Mouse (Mus musculus): Measurements from ENCODE around the gene Prss57. TPM values are rescaled to one million over a fixed set of nuclear protein-coding genes. Genes with fewer than 3 reads are reported as not detected.

The Prss57 gene
- polyA plus RNA-seq, 1 experiment from 2014 or later: not detected

- WGBS: 87% methylated on average over 3 of the region's 3 CpGs
- H3K27me3 ChIP-seq (ENCODE audit: control insufficient read depth, insufficient read depth, low read length): no peaks in the 10 kb centered on the region
- peak overlapping the region; percentile 63 for H3K4me2 ChIP-seq (replicated peaks; ENCODE audit: low read depth, low read length)
- H3K4me1 ChIP-seq (replicated peaks; ENCODE audit: control insufficient read depth, insufficient read depth, low read length): no peaks in the 10 kb centered on the region
- H3K36me3 ChIP-seq (ENCODE audit: control insufficient read depth, insufficient read depth, low read length): peaks cover 4% of the 10 kb centered on the region; the same call in 1 of the 2 replicates
- no peaks in the 10 kb centered on the region for H3K9me3 ChIP-seq (ENCODE audit: control insufficient read depth, low read length)
- no peak overlapping the region for H3K27ac ChIP-seq (ENCODE audit: low read depth, low read length)
- no peak overlapping the region for H3K9ac ChIP-seq (ENCODE audit: low read depth, low read length)
- ATAC-seq (ENCODE audit: low FRiP score) (no peak), DNase-seq (ENCODE audit: low spot score) (no peak)
- peak overlapping the region; percentile 62; the same call in 1 of the 2 replicates for H3K4me3 ChIP-seq (ENCODE audit: low read depth, low read length)
These were observed 45.4 kb downstream of the Prss57 start for GRCm38 (mm10) chr10:79745411-79745810.

- no peaks in the 10 kb centered on the region for H3K4me1 ChIP-seq (replicated peaks; ENCODE audit: control insufficient read depth, insufficient read depth, low read length)
- 94% methylated on average over 15 of the region's 15 CpGs for WGBS
- H3K4me3 ChIP-seq (ENCODE audit: low read depth, low read length): no peak overlapping the region
- no peak overlapping the region for H3K4me2 ChIP-seq (replicated peaks; ENCODE audit: low read depth, low read length)
- H3K9me3 ChIP-seq (ENCODE audit: control insufficient read depth, low read length): no peaks in the 10 kb centered on the region
- DNase-seq (ENCODE audit: low spot score) (no peak), ATAC-seq (ENCODE audit: low FRiP score) (no peak)
- H3K9ac ChIP-seq (ENCODE audit: low read depth, low read length): no peak overlapping the region
- no peak overlapping the region for H3K27ac ChIP-seq (ENCODE audit: low read depth, low read length)
- peaks cover 20% of the 10 kb centered on the region for H3K36me3 ChIP-seq (ENCODE audit: control insufficient read depth, insufficient read depth, low read length)
- H3K27me3 ChIP-seq (ENCODE audit: control insufficient read depth, insufficient read depth, low read length): no peaks in the 10 kb centered on the region
These were observed 47.0 kb downstream of the Prss57 start for GRCm38 (mm10) chr10:79743650-79744365.

- no peak overlapping the region for H3K27ac ChIP-seq (ENCODE audit: low read depth, low read length)
- no peaks in the 10 kb centered on the region for H3K4me1 ChIP-seq (replicated peaks; ENCODE audit: control insufficient read depth, insufficient read depth, low read length)
- DNase-seq (ENCODE audit: low spot score) (no peak), ATAC-seq (ENCODE audit: low FRiP score) (no peak)
- H3K9ac ChIP-seq (ENCODE audit: low read depth, low read length): no peak overlapping the region
- H3K4me3 ChIP-seq (ENCODE audit: low read depth, low read length): no peak overlapping the region
- H3K9me3 ChIP-seq (ENCODE audit: control insufficient read depth, low read length): no peaks in the 10 kb centered on the region
- WGBS: 90% methylated on average over 11 of the region's 11 CpGs
- no peak overlapping the region for H3K4me2 ChIP-seq (replicated peaks; ENCODE audit: low read depth, low read length)
- no peaks in the 10 kb centered on the region for H3K27me3 ChIP-seq (ENCODE audit: control insufficient read depth, insufficient read depth, low read length)
- peaks cover 23% of the 10 kb centered on the region for H3K36me3 ChIP-seq (ENCODE audit: control insufficient read depth, insufficient read depth, low read length)
These were observed 47.6 kb downstream of the Prss57 start for GRCm38 (mm10) chr10:79743161-79743560.

- peaks cover 34% of the 10 kb centered on the region for H3K36me3 ChIP-seq (ENCODE audit: control insufficient read depth, insufficient read depth, low read length)
- ATAC-seq (ENCODE audit: low FRiP score): 0 out of 2 replicates have a peak, but pooled peaks have one; percentile 6
These were observed 49.9 kb downstream of the Prss57 start for GRCm38 (mm10) chr10:79740863-79741262.

GRCm38 (mm10) chr10:79739234-79739633, 51.5 kb downstream of the Prss57 start:
- ATAC-seq (ENCODE audit: low FRiP score): no peak
- H3K27me3 ChIP-seq (ENCODE audit: control insufficient read depth, insufficient read depth, low read length): peaks cover 7% of the 10 kb centered on the region
- no peaks in the 10 kb centered on the region for H3K9me3 ChIP-seq (ENCODE audit: control insufficient read depth, low read length)
- no peaks in the 10 kb centered on the region for H3K4me1 ChIP-seq (replicated peaks; ENCODE audit: control insufficient read depth, insufficient read depth, low read length)
- WGBS: 97% methylated on average over 28 of the region's 28 CpGs
- no peak overlapping the region for H3K4me3 ChIP-seq (ENCODE audit: low read depth, low read length)
- H3K9ac ChIP-seq (ENCODE audit: low read depth, low read length): no peak overlapping the region
- H3K36me3 ChIP-seq (ENCODE audit: control insufficient read depth, insufficient read depth, low read length): peaks cover 34% of the 10 kb centered on the region
- no peak for DNase-seq (ENCODE audit: low spot score)
- H3K27ac ChIP-seq (ENCODE audit: low read depth, low read length): no peak overlapping the region
- no peak overlapping the region for H3K4me2 ChIP-seq (replicated peaks; ENCODE audit: low read depth, low read length)

More at GRCm38 (mm10) chr10:79740863-79741262, 49.9 kb downstream of the Prss57 start:
- no peak overlapping the region for H3K27ac ChIP-seq (ENCODE audit: low read depth, low read length)
- peak; percentile 43 for DNase-seq (ENCODE audit: low spot score)
- H3K4me2 ChIP-seq (replicated peaks; ENCODE audit: low read depth, low read length): no peak overlapping the region
- H3K27me3 ChIP-seq (ENCODE audit: control insufficient read depth, insufficient read depth, low read length): no peaks in the 10 kb centered on the region; the same call in 1 of the 2 replicates
- 70% methylated on average over 11 of the region's 11 CpGs for WGBS
- no peak overlapping the region for H3K4me3 ChIP-seq (ENCODE audit: low read depth, low read length)
- no peak overlapping the region for H3K9ac ChIP-seq (ENCODE audit: low read depth, low read length)
- H3K4me1 ChIP-seq (replicated peaks; ENCODE audit: control insufficient read depth, insufficient read depth, low read length): no peaks in the 10 kb centered on the region
- H3K9me3 ChIP-seq (ENCODE audit: control insufficient read depth, low read length): no peaks in the 10 kb centered on the region

- H3K4me1 ChIP-seq (replicated peaks; ENCODE audit: control insufficient read depth, insufficient read depth, low read length): no peaks in the 10 kb centered on the region
- H3K27ac ChIP-seq (ENCODE audit: low read depth, low read length): no peak overlapping the region
- peaks cover 7% of the 10 kb centered on the region for H3K27me3 ChIP-seq (ENCODE audit: control insufficient read depth, insufficient read depth, low read length)
- ATAC-seq (ENCODE audit: low FRiP score): no peak
- no peaks in the 10 kb centered on the region for H3K9me3 ChIP-seq (ENCODE audit: control insufficient read depth, low read length)
- no peak overlapping the region for H3K9ac ChIP-seq (ENCODE audit: low read depth, low read length)
- H3K36me3 ChIP-seq (ENCODE audit: control insufficient read depth, insufficient read depth, low read length): peaks cover 36% of the 10 kb centered on the region
- 88% methylated on average over 10 of the region's 10 CpGs for WGBS
- peak; percentile 52 for DNase-seq (ENCODE audit: low spot score)
- H3K4me2 ChIP-seq (replicated peaks; ENCODE audit: low read depth, low read length): no peak overlapping the region
- no peak overlapping the region for H3K4me3 ChIP-seq (ENCODE audit: low read depth, low read length)
These were observed 52.5 kb downstream of the Prss57 start for GRCm38 (mm10) chr10:79738259-79738658.

GRCm38 (mm10) chr10:79736706-79737105, 54.1 kb downstream of the Prss57 start:
- Histone ChIP-seq H3K9me3 (ENCODE audit: control insufficient read depth, low read length) (no peaks in the 10 kb centered on the region), H3K4me2 (replicated peaks; ENCODE audit: low read depth, low read length) (no peak overlapping the region), H3K4me1 (replicated peaks; ENCODE audit: control insufficient read depth, insufficient read depth, low read length) (no peaks in the 10 kb centered on the region), H3K27ac (ENCODE audit: low read depth, low read length) (no peak overlapping the region), H3K4me3 (ENCODE audit: low read depth, low read length) (no peak overlapping the region), H3K36me3 (ENCODE audit: control insufficient read depth, insufficient read depth, low read length) (peaks cover 36% of the 10 kb centered on the region), H3K27me3 (ENCODE audit: control insufficient read depth, insufficient read depth, low read length) (peaks cover 7% of the 10 kb centered on the region), H3K9ac (ENCODE audit: low read depth, low read length) (no peak overlapping the region)
- no peak for ATAC-seq (ENCODE audit: low FRiP score)
- no peak for DNase-seq (ENCODE audit: low spot score)
- WGBS: 95% methylated on average over 14 of the region's 14 CpGs

GRCm38 (mm10) chr10:79735361-79735760, 55.4 kb downstream of the Prss57 start:
- no peak overlapping the region for H3K9ac ChIP-seq (ENCODE audit: low read depth, low read length)
- ATAC-seq (ENCODE audit: low FRiP score): no peak
- no peaks in the 10 kb centered on the region for H3K4me1 ChIP-seq (replicated peaks; ENCODE audit: control insufficient read depth, insufficient read depth, low read length)
- H3K27ac ChIP-seq (ENCODE audit: low read depth, low read length): no peak overlapping the region
- H3K4me2 ChIP-seq (replicated peaks; ENCODE audit: low read depth, low read length): no peak overlapping the region
- H3K4me3 ChIP-seq (ENCODE audit: low read depth, low read length): no peak overlapping the region
- peak; percentile 37 for DNase-seq (ENCODE audit: low spot score)
- 20% methylated on average over 30 of the region's 52 CpGs for WGBS
- H3K27me3 ChIP-seq (ENCODE audit: control insufficient read depth, insufficient read depth, low read length): peaks cover 7% of the 10 kb centered on the region
- no peaks in the 10 kb centered on the region for H3K9me3 ChIP-seq (ENCODE audit: control insufficient read depth, low read length)
- peaks cover 32% of the 10 kb centered on the region for H3K36me3 ChIP-seq (ENCODE audit: control insufficient read depth, insufficient read depth, low read length)

- no peak overlapping the region for H3K4me3 ChIP-seq (ENCODE audit: low read depth, low read length)
- no peak for DNase-seq (ENCODE audit: low spot score)
- ATAC-seq (ENCODE audit: low FRiP score): no peak
- H3K36me3 ChIP-seq (ENCODE audit: control insufficient read depth, insufficient read depth, low read length): peaks cover 17% of the 10 kb centered on the region
- no peak overlapping the region for H3K27ac ChIP-seq (ENCODE audit: low read depth, low read length)
- H3K27me3 ChIP-seq (ENCODE audit: control insufficient read depth, insufficient read depth, low read length): peaks cover 7% of the 10 kb centered on the region
- no peaks in the 10 kb centered on the region for H3K9me3 ChIP-seq (ENCODE audit: control insufficient read depth, low read length)
- no peak overlapping the region for H3K4me2 ChIP-seq (replicated peaks; ENCODE audit: low read depth, low read length)
- 94% methylated on average over 15 of the region's 15 CpGs for WGBS
- H3K9ac ChIP-seq (ENCODE audit: low read depth, low read length): no peak overlapping the region
- H3K4me1 ChIP-seq (replicated peaks; ENCODE audit: control insufficient read depth, insufficient read depth, low read length): no peaks in the 10 kb centered on the region
These were observed 56.9 kb downstream of the Prss57 start for GRCm38 (mm10) chr10:79733847-79734246.

Data from hindbrain, embryonic 11.5 days (tissue).